Mouse (Mus musculus) brain, embryonic 14.5 days (tissue): ENCODE measurements around the gene Dscaml1.

Source experiments
- CTCF ChIP-seq: fragments of 200-500 bp; IDR thresholded peaks from 2 replicates; pipeline ENCODE4 v1.5.1; 2012; ENCODE audit warnings: inconsistent platforms, mild to moderate bottlenecking, moderate library complexity, borderline replicate concordance; ENCODE audit not compliant: insufficient read depth, insufficient read length; ENCODE audit errors: extremely low read depth
- POLR2A ChIP-seq: fragments of 200-500 bp; IDR thresholded peaks from 2 replicates; pipeline ENCODE4 v1.6.1; 2012; ENCODE audit warnings: mild to moderate bottlenecking, inconsistent platforms, borderline replicate concordance; ENCODE audit not compliant: poor library complexity, insufficient read depth, insufficient read length, severe bottlenecking; ENCODE audit errors: extremely low read depth

- TF ChIP-seq CTCF (no peak), POLR2A (no peak)
Measured at GRCm38 (mm10) chr9:45774088-45774487, 347.7 kb downstream of the Dscaml1 start.
